13 mouse cellular contexts compared by ENCODE assay signal in the genomic region with DNA sequence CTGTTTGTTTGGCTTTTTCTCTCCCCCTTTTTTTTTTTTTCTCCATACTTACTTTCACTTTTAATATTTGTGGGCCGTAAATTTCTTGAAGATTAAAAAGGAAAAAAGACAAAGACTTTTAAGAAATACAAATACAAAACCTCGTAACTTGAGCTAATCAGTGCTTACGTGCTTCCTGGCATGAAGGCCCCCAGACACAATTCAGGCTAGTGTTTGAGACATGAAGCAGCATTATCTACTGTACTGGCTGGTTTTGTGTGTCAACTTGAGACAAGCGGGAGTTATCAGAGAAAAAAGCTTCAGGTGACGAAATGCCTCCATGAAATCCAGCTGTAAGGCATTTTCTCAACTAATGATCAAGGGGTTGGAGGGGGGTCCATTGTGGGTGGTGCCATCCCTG.
DNase-seq lines count a peak whose midpoint lies in the region; ATAC-seq and TF ChIP-seq lines count a peak whose summit lies in the region.
"Had no signal": no experiment of that assay in that cellular context is flagged by ENCODE, and none has a peak within 500 bp of the region (broad histone marks: within the 10 kb centered on the region; RNA-seq: fewer than 3 reads in every experiment).

No protein-coding gene starts in this region.

- H3K9ac ChIP-seq in heart, adult 2 months (ENCODE audit: low read depth, low read length) = peak overlapping the region; percentile 56
- H3K9ac ChIP-seq in midbrain, embryonic 11.5 days (ENCODE audit: low read length) = no peak overlapping the region
- no peak overlapping the region for H3K9ac ChIP-seq in liver, embryonic 11.5 days (ENCODE audit: low read depth, low read length)
- H3K9ac ChIP-seq in stomach, postnatal 0 days (ENCODE audit: low read length) = no peak overlapping the region
- H3K9ac ChIP-seq: neural tube, embryonic 12.5 days had no signal

- no peak for TF ChIP-seq POLR2A in heart, adult 2 months (IDR thresholded peaks at IDR 0.05; ENCODE audit: insufficient read depth, low read depth, low read length)

- H3K36me3 ChIP-seq in heart, adult 2 months (ENCODE audit: control insufficient read depth, insufficient read depth, low read length) = peaks cover 5% of the 10 kb centered on the region
- no peaks in the 10 kb centered on the region for H3K36me3 ChIP-seq in midbrain, embryonic 11.5 days (ENCODE audit: control insufficient read depth, insufficient read depth, low read length)
- no peaks in the 10 kb centered on the region for H3K36me3 ChIP-seq in midbrain, embryonic 10.5 days
- H3K36me3 ChIP-seq in liver, embryonic 11.5 days (ENCODE audit: control insufficient read depth, insufficient read depth, low read length) = no peaks in the 10 kb centered on the region
- no peaks in the 10 kb centered on the region for H3K36me3 ChIP-seq in stomach, postnatal 0 days (ENCODE audit: control insufficient read depth, insufficient read depth, low read length)
- H3K36me3 ChIP-seq: neural tube, embryonic 12.5 days had no signal

- peaks cover 4% of the 10 kb centered on the region for H3K4me1 ChIP-seq in heart, adult 2 months (ENCODE audit: control insufficient read depth, insufficient read depth, low read length)
- H3K4me1 ChIP-seq in midbrain, embryonic 11.5 days (ENCODE audit: control insufficient read depth, insufficient read depth, low read length) = no peaks in the 10 kb centered on the region
- no peaks in the 10 kb centered on the region for H3K4me1 ChIP-seq in midbrain, embryonic 10.5 days
- no peaks in the 10 kb centered on the region for H3K4me1 ChIP-seq in liver, embryonic 11.5 days (replicated peaks; ENCODE audit: control insufficient read depth, insufficient read depth, low read length)
- H3K4me1 ChIP-seq in stomach, postnatal 0 days (replicated peaks; ENCODE audit: control insufficient read depth, insufficient read depth) = no peaks in the 10 kb centered on the region
- H3K4me1 ChIP-seq: neural tube, embryonic 12.5 days had no signal

- peak overlapping the region; percentile 5; the same call in 1 of the 2 replicates for H3K4me3 ChIP-seq in heart, adult 2 months
- no peak overlapping the region for H3K4me3 ChIP-seq in midbrain, embryonic 11.5 days (ENCODE audit: low read depth, low read length)
- no peak overlapping the region for H3K4me3 ChIP-seq in midbrain, embryonic 10.5 days
- no peak overlapping the region for H3K4me3 ChIP-seq in liver, embryonic 11.5 days (ENCODE audit: low read depth, low read length)
- no peak overlapping the region for H3K4me3 ChIP-seq in stomach, postnatal 0 days (ENCODE audit: low read depth, low read length)
- H3K4me3 ChIP-seq in left cerebral cortex, adult 2 months = no peak overlapping the region
- H3K4me3 ChIP-seq: neural tube, embryonic 12.5 days had no signal

- no peak for TF ChIP-seq CTCF in heart, adult 2 months (IDR thresholded peaks at IDR 0.05)
- no peak for TF ChIP-seq CTCF in stomach, postnatal 0 days (IDR thresholded peaks at IDR 0.05; ENCODE audit: low read depth)
- TF ChIP-seq CTCF in left cerebral cortex, adult 2 months (IDR thresholded peaks at IDR 0.05) = no peak

- 12% methylated on average over 5 of the region's 5 CpGs for WGBS in heart, adult 2 months
- 82% methylated on average over 5 of the region's 5 CpGs for WGBS in midbrain, embryonic 11.5 days
- WGBS in midbrain, embryonic 10.5 days = 79% methylated on average over 5 of the region's 5 CpGs
- WGBS in liver, embryonic 11.5 days = 46% methylated on average over 5 of the region's 5 CpGs
- WGBS in stomach, postnatal 0 days = 20% methylated on average over 5 of the region's 5 CpGs

- no peaks in the 10 kb centered on the region for H3K9me3 ChIP-seq in midbrain, embryonic 11.5 days (ENCODE audit: control insufficient read depth, low read length)
- no peaks in the 10 kb centered on the region for H3K9me3 ChIP-seq in midbrain, embryonic 10.5 days (replicated peaks)
- H3K9me3 ChIP-seq in liver, embryonic 11.5 days (ENCODE audit: control insufficient read depth, low read length) = no peaks in the 10 kb centered on the region
- no peaks in the 10 kb centered on the region for H3K9me3 ChIP-seq in stomach, postnatal 0 days (ENCODE audit: control insufficient read depth, low read length)
- H3K9me3 ChIP-seq: neural tube, embryonic 12.5 days had no signal

- no peaks in the 10 kb centered on the region for H3K79me2 ChIP-seq in heart, adult 2 months (replicated peaks; ENCODE audit: control insufficient read depth, insufficient read depth, low read length)

- H3K27ac ChIP-seq in heart, adult 2 months = peak overlapping the region; percentile 78
- no peak overlapping the region for H3K27ac ChIP-seq in midbrain, embryonic 11.5 days (ENCODE audit: low read depth, low read length)
- H3K27ac ChIP-seq in midbrain, embryonic 10.5 days (replicated peaks) = no peak overlapping the region
- H3K27ac ChIP-seq in liver, embryonic 11.5 days (ENCODE audit: low read depth, low read length) = 0 out of 2 replicates have a peak overlapping the region, but pooled peaks have one; percentile 8
- H3K27ac ChIP-seq in stomach, postnatal 0 days (replicated peaks) = peak overlapping the region; percentile 67
- no peak overlapping the region for H3K27ac ChIP-seq in left cerebral cortex, adult 2 months
- H3K27ac ChIP-seq: neural tube, embryonic 12.5 days had no signal

- no peaks in the 10 kb centered on the region for H3K27me3 ChIP-seq in heart, adult 2 months (ENCODE audit: control insufficient read depth, insufficient read depth, low read length)
- no peaks in the 10 kb centered on the region for H3K27me3 ChIP-seq in midbrain, embryonic 11.5 days (ENCODE audit: control insufficient read depth, insufficient read depth, low read length)
- no peaks in the 10 kb centered on the region for H3K27me3 ChIP-seq in midbrain, embryonic 10.5 days (ENCODE audit: low read depth, poor library complexity, severe bottlenecking)
- H3K27me3 ChIP-seq in liver, embryonic 11.5 days (replicated peaks; ENCODE audit: control insufficient read depth, insufficient read depth, low read length) = no peaks in the 10 kb centered on the region
- no peaks in the 10 kb centered on the region for H3K27me3 ChIP-seq in stomach, postnatal 0 days (ENCODE audit: control insufficient read depth, insufficient read depth, low read length)
- H3K27me3 ChIP-seq: neural tube, embryonic 12.5 days had no signal

- DNase-seq in heart, adult 2 months = peak in 1 of 2 experiments; percentile 26
- DNase-seq in heart, postnatal 25 days (ENCODE audit: low spot score) = no peak
- DNase-seq in midbrain, embryonic 11.5 days (ENCODE audit: low spot score, missing footprints) = peak; percentile 69
- no peak for DNase-seq in midbrain, embryonic 10.5 days (ENCODE audit: low spot score)
- DNase-seq in liver, embryonic 11.5 days (ENCODE audit: low spot score) = no peak
- no peak for DNase-seq in stomach, postnatal 0 days (ENCODE audit: low spot score)
- DNase-seq in left cerebral cortex, adult 2 months (ENCODE audit: extremely low spot score in 1 of 2, low spot score in 2 of 2) = no peak
- DNase-seq in retina, postnatal 1 day = no peak
- DNase-seq: B cell, adult 2 months; cerebellum, postnatal 10 days; layer of hippocampus, postnatal 36 days; right cerebral cortex, adult 18-20 months had no signal

- no peak for TF ChIP-seq EP300 in heart, adult 2 months (IDR thresholded peaks at IDR 0.05; ENCODE audit: insufficient read depth, low read depth, low read length)
- TF ChIP-seq EP300 in stomach, postnatal 0 days (optimal IDR thresholded peaks at IDR 0.05) = no peak

- ATAC-seq in midbrain, embryonic 11.5 days (ENCODE audit: low FRiP score) = no peak
- ATAC-seq in liver, embryonic 11.5 days (replicated peaks; ENCODE audit: low FRiP score) = no peak
- ATAC-seq in stomach, postnatal 0 days (ENCODE audit: low FRiP score, low TSS enrichment) = no peak

- H3K4me2 ChIP-seq in midbrain, embryonic 11.5 days = no peak overlapping the region
- no peak overlapping the region for H3K4me2 ChIP-seq in liver, embryonic 11.5 days
- H3K4me2 ChIP-seq in stomach, postnatal 0 days (replicated peaks; ENCODE audit: low read depth) = peak overlapping the region; percentile 38
- H3K4me2 ChIP-seq: neural tube, embryonic 12.5 days had no signal

- intact Hi-C loops in heart, adult 2 months (cut with DNase I) = loop anchor here (5.0 to 10.0 kb wide), 4 partner anchors 69 to 197 kb away; no protein-coding TSS in a partner anchor
- intact Hi-C loops in heart, postnatal 25 days (cut with DNase I) = loop anchor here (5.0 to 10.0 kb wide), 2 partner anchors 69 to 197 kb away; no protein-coding TSS in a partner anchor
- intact Hi-C loops in left cerebral cortex, adult 2 months (cut with DNase I) = no loop called here

Comparison
In these comparisons a context has a peak if more than half of its experiments do, and no peak if none do; other contexts are left out.
1. H3K27ac ChIP-seq: peak in heart, adult 2 months (single experiment), liver, embryonic 11.5 days (single experiment) and stomach, postnatal 0 days (single experiment); none in midbrain, embryonic 11.5 days (single experiment), midbrain, embryonic 10.5 days (single experiment) and left cerebral cortex, adult 2 months (single experiment).